Mouse (Mus musculus) hindbrain, embryonic 15.5 days (tissue): ENCODE data around the gene Cttnbp2nl. TPM values are rescaled to one million over a fixed set of nuclear protein-coding genes. Genes with fewer than 3 reads are reported as not detected.

ENCODE experiments used
- ATAC-seq: fragments of 200-750 bp; cut with Nextera tagmentation; 2 replicates; pipeline ENCODE4 v1.8.0; 2017; ENCODE audit warnings: low read depth, moderate number of reproducible peaks, moderate TSS enrichment; ENCODE audit not compliant: low FRiP score
- H3K27ac ChIP-seq: fragments of 300-500 bp; sonication (generic); replicated peaks from 2 replicates; pipeline ENCODE4 v1.5.1; 2015; ENCODE audit warnings: mild to moderate bottlenecking, inconsistent platforms
- H3K27me3 ChIP-seq: fragments of 300-500 bp; sonication (generic); 2 replicates; pipeline ENCODE4 v1.6.1; 2015; ENCODE audit warnings: control low read depth, inconsistent platforms
- H3K36me3 ChIP-seq: fragments of 300-500 bp; sonication (generic); 2 replicates; pipeline ENCODE4 v1.6.1; 2015; ENCODE audit warnings: control low read depth, inconsistent platforms
- H3K4me1 ChIP-seq: fragments of 300-500 bp; sonication (generic); replicated peaks from 2 replicates; pipeline ENCODE4 v1.6.1; 2015; ENCODE audit warnings: control low read depth, inconsistent platforms
- H3K4me2 ChIP-seq: fragments of 300-500 bp; sonication (generic); 2 replicates; pipeline ENCODE4 v1.6.1; 2015; ENCODE audit warnings: moderate library complexity, mild to moderate bottlenecking, inconsistent platforms
- H3K4me3 ChIP-seq: fragments of 300-500 bp; sonication (generic); 2 replicates; pipeline ENCODE4 v1.5.1; 2015; ENCODE audit warnings: mild to moderate bottlenecking, inconsistent platforms
- H3K9ac ChIP-seq: fragments of 300-500 bp; sonication (generic); 2 replicates; pipeline ENCODE4 v1.6.1; 2015; ENCODE audit warnings: inconsistent platforms
- H3K9me3 ChIP-seq: fragments of 300-500 bp; sonication (generic); 2 replicates; pipeline ENCODE4 v1.6.1; 2016; ENCODE audit warnings: control low read depth, inconsistent platforms
- WGBS: fragments of 180-500 bp; shearing (Covaris S2); methylation state at CpG from one replicate; pipeline ENCODE4 v1.1.7; 2015; 5-methylcytosine and 5-hydroxymethylcytosine counted together
- polyA plus RNA-seq: library from polyadenylated mRNA; unstranded; fragments of >200 nt; fragmentation: Nextera tagmentation; extraction: Ambion mirVana; gene quantifications from 2 replicates; pipeline ENCODE4 v1.2.1, GENCODE M21; 2015

Gene Cttnbp2nl
- polyA plus RNA-seq, 1 experiment from 2014 or later = 47.4 TPM

DNA sequence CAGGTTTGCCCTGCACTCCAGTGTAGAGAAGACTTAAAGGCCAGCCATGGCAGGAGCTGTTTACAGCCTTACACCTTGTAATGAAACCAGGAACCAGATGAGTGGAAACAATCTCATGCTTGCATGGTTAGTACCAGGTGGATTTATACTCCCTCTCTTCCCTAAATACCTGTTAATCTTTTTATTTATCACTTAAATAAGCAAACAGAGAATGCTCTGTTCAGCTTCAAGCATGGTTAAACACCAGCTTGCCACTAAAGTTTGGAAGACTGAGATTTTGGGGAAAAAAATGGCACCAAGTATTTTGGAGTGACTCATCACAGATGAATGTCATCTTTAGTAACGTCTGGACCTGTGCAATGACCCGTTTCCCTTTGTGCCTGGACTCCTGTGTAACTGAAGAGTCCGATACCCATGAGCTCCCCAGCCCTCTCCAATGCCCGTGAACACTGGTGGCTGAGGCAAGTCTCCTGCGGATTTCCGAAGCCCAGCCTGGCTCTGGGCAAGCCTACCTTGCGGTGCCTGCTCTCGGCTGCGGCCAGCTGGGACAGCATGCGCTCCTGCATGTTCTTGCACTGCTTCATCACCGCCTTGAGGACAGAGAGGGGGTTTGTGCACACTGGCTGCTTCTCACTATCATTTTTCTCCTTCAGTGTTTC, 42.1 kb downstream of the Cttnbp2nl start:
- H3K27ac ChIP-seq = no peak overlapping the region
- no peaks in the 10 kb centered on the region for H3K9me3 ChIP-seq
- no peak overlapping the region for H3K4me3 ChIP-seq
- H3K9ac ChIP-seq = no peak overlapping the region
- H3K27me3 ChIP-seq = no peaks in the 10 kb centered on the region
- no peaks in the 10 kb centered on the region for H3K4me1 ChIP-seq
- H3K36me3 ChIP-seq = peaks cover 52% of the 10 kb centered on the region
- no peak for ATAC-seq
- H3K4me2 ChIP-seq = no peak overlapping the region
- 92% methylated on average over 11 of the region's 11 CpGs for WGBS

DNA sequence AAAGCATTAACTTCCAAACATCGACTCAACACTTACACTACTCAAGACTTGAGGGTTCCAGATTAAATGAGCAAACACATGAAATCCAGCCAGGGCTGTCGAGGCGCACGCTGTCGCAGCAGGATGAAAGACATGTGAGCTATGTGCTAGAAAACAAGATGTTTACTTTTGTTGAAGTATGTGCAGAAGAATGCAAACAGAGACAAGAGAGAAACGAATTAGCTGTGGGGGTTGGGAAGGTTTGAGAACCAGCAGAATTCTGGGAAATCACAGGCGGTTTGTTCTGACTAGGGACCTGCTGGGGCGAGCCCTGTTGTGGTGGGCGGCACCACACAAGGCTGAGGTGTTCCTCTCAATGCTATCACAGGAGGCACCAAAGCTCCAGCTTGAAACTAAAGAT, 44.9 kb downstream of the Cttnbp2nl start:
- H3K36me3 ChIP-seq = peaks cover 73% of the 10 kb centered on the region
- H3K27me3 ChIP-seq = no peaks in the 10 kb centered on the region
- H3K9me3 ChIP-seq = no peaks in the 10 kb centered on the region
- H3K4me1 ChIP-seq = no peaks in the 10 kb centered on the region
- H3K4me3 ChIP-seq = no peak overlapping the region
- no peak overlapping the region for H3K4me2 ChIP-seq
- no peak overlapping the region for H3K27ac ChIP-seq
- 92% methylated on average over 9 of the region's 9 CpGs for WGBS
- no peak overlapping the region for H3K9ac ChIP-seq
- no peak for ATAC-seq

DNA sequence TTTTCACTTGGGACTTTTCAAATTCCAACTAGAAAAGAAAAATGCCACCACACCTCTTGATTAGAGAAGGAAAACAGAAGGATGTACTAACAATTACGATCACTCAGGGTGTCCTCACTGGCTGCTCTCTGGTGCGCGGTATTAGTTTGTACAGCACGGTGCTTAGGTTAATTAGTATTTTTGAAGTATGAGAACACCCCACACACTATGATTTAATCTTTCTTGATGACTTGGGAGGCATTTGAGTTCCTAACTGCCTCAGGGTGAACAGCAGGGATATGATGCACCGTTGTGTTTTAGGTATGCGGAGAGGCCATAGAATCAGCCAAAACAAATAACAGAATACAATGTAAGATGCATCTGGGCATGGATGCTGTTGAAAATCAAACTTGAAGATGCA, 46.8 kb downstream of the Cttnbp2nl start:
- Histone ChIP-seq H3K4me3 (no peak overlapping the region), H3K9ac (no peak overlapping the region), H3K27ac (no peak overlapping the region), H3K36me3 (peaks cover 75% of the 10 kb centered on the region), H3K9me3 (no peaks in the 10 kb centered on the region), H3K4me2 (no peak overlapping the region), H3K4me1 (no peaks in the 10 kb centered on the region), H3K27me3 (no peaks in the 10 kb centered on the region)
- 83% methylated on average over 6 of the region's 6 CpGs for WGBS
- ATAC-seq = no peak

DNA sequence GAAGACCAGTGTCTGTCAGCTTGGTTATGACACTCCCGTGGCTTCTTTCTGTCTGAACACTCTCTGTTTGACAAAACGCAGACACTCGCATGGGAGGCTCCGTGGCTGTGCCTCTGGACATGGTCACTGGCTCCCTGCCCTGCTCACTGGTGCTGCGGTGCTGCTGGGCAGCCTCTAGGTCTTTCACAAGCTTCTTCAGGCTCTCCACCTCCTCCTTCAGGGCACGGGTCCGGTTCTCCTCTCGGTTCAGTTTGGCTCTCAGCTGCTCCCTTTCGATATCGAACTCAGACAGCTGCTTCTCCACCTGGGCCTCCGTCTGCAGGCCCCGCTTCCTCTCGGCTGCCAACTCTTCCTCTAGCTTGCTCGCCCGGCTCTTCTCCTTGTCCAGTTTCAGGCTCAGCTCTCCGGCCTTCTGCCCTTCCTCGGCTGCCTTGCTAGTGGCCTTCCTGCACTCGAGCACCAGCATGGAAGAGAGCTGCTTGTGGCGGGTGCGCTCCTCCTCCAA, 47.3 kb downstream of the Cttnbp2nl start:
- Histone ChIP-seq H3K9me3 (no peaks in the 10 kb centered on the region), H3K4me1 (no peaks in the 10 kb centered on the region), H3K9ac (no peak overlapping the region), H3K36me3 (peaks cover 70% of the 10 kb centered on the region), H3K4me2 (no peak overlapping the region), H3K27ac (no peak overlapping the region), H3K4me3 (no peak overlapping the region), H3K27me3 (no peaks in the 10 kb centered on the region)
- ATAC-seq = no peak
- WGBS = 93% methylated on average over 20 of the region's 20 CpGs

DNA sequence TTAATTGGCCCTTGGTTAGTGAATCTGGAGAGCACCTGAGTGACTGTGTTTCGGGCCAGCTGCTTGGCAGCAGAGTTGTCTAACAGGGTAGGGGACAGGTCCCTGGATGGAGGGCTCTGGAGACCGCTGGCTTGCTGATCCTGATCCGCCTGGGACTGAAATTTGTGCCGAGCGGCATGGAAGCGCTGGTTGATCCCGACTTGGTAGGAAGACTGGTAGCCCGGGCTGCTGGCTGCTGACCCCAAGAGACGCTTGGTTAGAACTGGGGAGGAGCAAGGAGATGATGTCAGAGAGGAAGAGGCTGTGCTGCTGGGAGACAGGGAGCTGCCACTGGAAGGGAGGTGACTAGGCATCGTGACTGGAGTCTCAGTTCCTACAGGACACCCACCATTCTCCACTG, 47.9 kb downstream of the Cttnbp2nl start:
- Histone ChIP-seq H3K27me3 (no peaks in the 10 kb centered on the region), H3K9me3 (no peaks in the 10 kb centered on the region), H3K9ac (no peak overlapping the region), H3K27ac (no peak overlapping the region), H3K36me3 (peaks cover 64% of the 10 kb centered on the region), H3K4me3 (no peak overlapping the region), H3K4me1 (no peaks in the 10 kb centered on the region), H3K4me2 (no peak overlapping the region)
- ATAC-seq = no peak
- WGBS = 95% methylated on average over 10 of the region's 10 CpGs

DNA sequence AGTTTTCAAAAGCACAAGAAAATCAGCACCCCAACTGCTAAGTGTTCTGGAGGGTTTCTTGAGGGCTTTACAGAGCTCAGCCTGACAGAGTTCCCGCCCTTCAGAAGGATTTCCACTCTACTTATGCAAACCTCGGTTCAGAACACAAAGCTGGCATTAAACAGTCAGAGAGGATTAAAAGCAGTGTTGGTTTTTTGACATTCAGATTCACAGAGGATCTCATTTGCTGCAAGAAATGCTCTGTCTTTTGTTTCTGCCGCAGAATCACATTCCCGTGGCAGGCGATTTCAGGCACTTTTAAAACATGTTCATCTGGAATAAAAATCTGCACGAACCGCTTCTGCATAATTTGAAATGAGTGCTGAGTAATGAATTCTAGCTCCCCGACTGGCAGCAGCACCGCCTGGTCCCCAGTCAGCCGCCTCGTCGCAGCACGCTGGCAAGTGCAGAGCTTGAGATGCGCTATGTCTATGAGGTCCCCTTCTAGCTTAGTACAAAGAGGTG, 48.9 kb downstream of the Cttnbp2nl start:
- Histone ChIP-seq H3K4me3 (no peak overlapping the region), H3K27me3 (no peaks in the 10 kb centered on the region), H3K27ac (no peak overlapping the region), H3K4me1 (no peaks in the 10 kb centered on the region), H3K9ac (no peak overlapping the region), H3K4me2 (no peak overlapping the region), H3K36me3 (peaks cover 55% of the 10 kb centered on the region), H3K9me3 (no peaks in the 10 kb centered on the region)
- ATAC-seq = 0 out of 2 replicates have a peak, but pooled peaks have one; percentile 60
- 67% methylated on average over 14 of the region's 14 CpGs for WGBS

DNA sequence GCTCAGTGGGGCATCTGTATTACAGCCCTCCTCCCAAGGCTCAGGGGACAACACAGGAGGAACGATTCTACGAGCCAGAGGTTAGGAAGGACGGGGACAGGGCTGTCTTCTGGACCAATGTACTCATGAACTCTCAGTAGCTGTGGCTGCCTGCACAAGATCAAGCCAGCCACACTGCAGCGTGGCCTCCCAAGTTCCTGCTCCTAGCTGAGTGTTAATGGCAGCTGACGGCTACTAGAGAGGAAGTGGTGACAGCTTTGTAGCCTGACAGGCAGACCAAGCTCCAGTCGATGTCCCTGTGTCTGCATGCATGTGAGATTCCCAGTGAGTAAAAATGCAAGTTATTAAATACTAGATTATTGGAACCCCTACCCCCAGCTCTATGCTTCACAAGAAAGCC, 51.6 kb downstream of the Cttnbp2nl start:
- H3K4me1 ChIP-seq = 0 out of 2 replicates have a peak, but pooled peaks cover 4% of the 10 kb centered on the region
- no peak overlapping the region for H3K27ac ChIP-seq
- H3K4me3 ChIP-seq = no peak overlapping the region
- H3K4me2 ChIP-seq = no peak overlapping the region
- H3K36me3 ChIP-seq = peaks cover 31% of the 10 kb centered on the region
- H3K9ac ChIP-seq = no peak overlapping the region
- ATAC-seq = no peak
- 59% methylated on average over 6 of the region's 6 CpGs for WGBS
- no peaks in the 10 kb centered on the region for H3K27me3 ChIP-seq
- H3K9me3 ChIP-seq = no peaks in the 10 kb centered on the region

DNA sequence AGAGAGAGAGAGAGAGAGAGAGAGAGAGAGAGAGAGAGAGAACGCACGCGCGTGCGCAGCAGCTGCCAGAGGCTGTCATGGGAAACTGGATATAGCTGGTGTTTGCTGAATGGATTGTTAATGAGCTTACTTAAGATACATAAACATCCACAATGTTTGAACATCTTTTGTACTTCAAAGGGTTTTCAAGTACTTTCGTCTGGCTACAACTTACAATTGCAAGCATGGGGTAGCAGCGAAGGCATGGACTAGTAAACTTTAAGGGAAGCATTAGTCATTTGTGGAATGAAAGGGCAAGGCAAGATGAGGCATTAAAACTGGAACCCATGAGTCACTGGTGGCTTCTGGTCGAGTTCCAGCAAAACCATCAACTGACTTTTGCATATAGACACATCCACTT, 52.4 kb downstream of the Cttnbp2nl start:
- no peak overlapping the region for H3K27ac ChIP-seq
- H3K4me3 ChIP-seq = no peak overlapping the region
- H3K27me3 ChIP-seq = no peaks in the 10 kb centered on the region
- H3K36me3 ChIP-seq = peaks cover 24% of the 10 kb centered on the region
- WGBS = 89% methylated on average over 8 of the region's 8 CpGs
- no peak overlapping the region for H3K4me2 ChIP-seq
- H3K9me3 ChIP-seq = no peaks in the 10 kb centered on the region
- ATAC-seq = no peak
- no peak overlapping the region for H3K9ac ChIP-seq
- 0 out of 2 replicates have a peak, but pooled peaks cover 4% of the 10 kb centered on the region for H3K4me1 ChIP-seq

DNA sequence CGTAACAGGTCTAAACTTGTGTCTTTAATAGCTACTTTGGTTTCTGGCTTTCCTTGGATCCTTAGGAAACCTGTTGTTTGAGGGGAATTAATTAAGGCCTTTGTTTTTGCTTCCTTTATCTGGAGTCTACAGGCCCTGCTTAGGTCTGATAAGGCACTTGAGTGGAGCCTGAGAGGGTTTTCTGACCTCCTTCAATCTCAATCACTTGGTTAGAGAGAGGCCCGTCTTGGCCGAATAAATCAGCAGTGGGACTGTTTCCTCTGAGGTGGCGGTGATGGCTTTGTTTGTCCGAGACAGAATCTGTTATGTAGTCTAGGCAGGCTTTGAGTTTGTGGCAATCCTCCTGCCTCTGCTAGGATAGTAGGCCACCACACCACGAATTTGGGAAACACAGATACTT, 55.4 kb downstream of the Cttnbp2nl start:
- H3K9me3 ChIP-seq = no peaks in the 10 kb centered on the region
- H3K27me3 ChIP-seq = no peaks in the 10 kb centered on the region
- no peak overlapping the region for H3K4me2 ChIP-seq
- no peak overlapping the region for H3K9ac ChIP-seq
- peaks cover 15% of the 10 kb centered on the region for H3K4me1 ChIP-seq
- 50% methylated on average over 6 of the region's 6 CpGs for WGBS
- H3K4me3 ChIP-seq = no peak overlapping the region
- no peak overlapping the region for H3K27ac ChIP-seq
- ATAC-seq = no peak
- H3K36me3 ChIP-seq = peaks cover 3% of the 10 kb centered on the region; the same call in 1 of the 2 replicates

DNA sequence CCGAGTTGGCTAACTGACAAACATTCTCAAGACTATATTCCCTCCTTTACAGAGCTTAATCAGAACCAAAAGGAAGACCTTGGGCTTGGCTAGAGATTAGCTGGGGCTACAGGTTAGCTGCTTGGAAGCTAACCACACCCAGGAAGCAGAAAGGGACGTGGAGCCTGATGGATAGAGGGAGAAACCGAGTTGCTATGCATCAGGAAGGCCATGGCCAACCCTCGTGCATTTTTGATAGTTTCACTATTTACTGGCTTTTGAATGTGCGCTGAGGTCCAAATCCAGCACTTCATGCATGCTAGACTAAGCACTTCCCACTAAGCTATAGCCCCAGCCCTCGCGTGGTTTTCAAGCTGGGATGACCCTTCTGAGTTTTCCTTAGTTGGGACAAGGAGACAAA, 57.2 kb downstream of the Cttnbp2nl start:
- H3K27ac ChIP-seq = no peak overlapping the region
- H3K27me3 ChIP-seq = no peaks in the 10 kb centered on the region
- H3K4me1 ChIP-seq = peaks cover 16% of the 10 kb centered on the region
- no peak for ATAC-seq
- no peak overlapping the region for H3K4me3 ChIP-seq
- no peak overlapping the region for H3K4me2 ChIP-seq
- H3K9me3 ChIP-seq = no peaks in the 10 kb centered on the region
- 90% methylated on average over 7 of the region's 7 CpGs for WGBS
- H3K36me3 ChIP-seq = no peaks in the 10 kb centered on the region
- H3K9ac ChIP-seq = no peak overlapping the region

DNA sequence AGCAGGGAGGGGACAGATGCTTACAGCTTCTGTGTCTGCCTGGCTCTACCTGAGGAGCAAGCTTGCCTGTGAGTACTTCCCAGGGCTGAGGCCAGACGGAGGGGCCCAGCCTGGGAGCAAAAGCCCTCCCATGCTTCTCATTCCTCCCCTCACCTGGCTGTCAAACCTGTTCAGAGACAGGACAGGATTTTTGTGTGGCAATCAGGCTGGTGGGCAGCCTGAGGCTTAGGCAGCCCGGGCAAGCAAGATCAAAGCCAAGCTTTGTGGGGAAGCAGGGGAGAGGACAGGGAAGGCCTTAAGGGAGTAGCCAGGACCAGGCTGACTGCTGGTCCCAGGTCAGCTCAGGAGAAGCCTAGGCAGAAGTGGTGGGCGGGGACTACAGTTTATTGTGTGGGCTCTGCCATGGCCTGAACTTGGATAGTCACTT, 58.5 kb downstream of the Cttnbp2nl start:
- H3K4me2 ChIP-seq = no peak overlapping the region
- H3K36me3 ChIP-seq = no peaks in the 10 kb centered on the region
- ATAC-seq = peak; percentile 35; the same call in 1 of the 2 replicates
- no peak overlapping the region for H3K9ac ChIP-seq
- no peaks in the 10 kb centered on the region for H3K27me3 ChIP-seq
- no peak overlapping the region for H3K4me3 ChIP-seq
- peak overlapping the region; percentile 81 for H3K27ac ChIP-seq
- 52% methylated on average over 3 of the region's 3 CpGs for WGBS
- H3K4me1 ChIP-seq = peaks cover 16% of the 10 kb centered on the region
- H3K9me3 ChIP-seq = no peaks in the 10 kb centered on the region

DNA sequence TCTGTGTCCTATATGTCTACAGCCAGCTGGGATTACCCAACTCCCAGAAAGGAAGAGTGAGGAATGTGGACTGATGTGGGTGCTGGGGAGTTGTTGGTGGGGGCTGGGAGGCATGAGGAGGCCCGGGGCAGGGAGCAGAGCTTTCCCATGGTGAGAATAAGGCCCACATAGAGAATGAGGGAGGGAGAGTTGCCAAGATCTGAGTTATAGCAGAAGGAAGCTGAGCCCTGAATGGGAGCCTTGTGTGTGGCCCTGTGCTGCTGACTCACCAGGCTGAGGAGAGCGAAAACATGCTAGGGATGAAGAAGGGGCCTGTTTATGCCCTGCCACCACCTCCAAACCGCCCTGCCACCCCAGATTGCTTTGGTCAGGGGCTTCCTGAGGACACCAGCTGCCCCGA, 59.1 kb downstream of the Cttnbp2nl start:
- H3K27me3 ChIP-seq = no peaks in the 10 kb centered on the region
- H3K36me3 ChIP-seq = no peaks in the 10 kb centered on the region
- H3K9ac ChIP-seq = no peak overlapping the region
- no peak overlapping the region for H3K4me3 ChIP-seq
- H3K4me2 ChIP-seq = no peak overlapping the region
- peak overlapping the region; percentile 81 for H3K27ac ChIP-seq
- H3K4me1 ChIP-seq = peaks cover 16% of the 10 kb centered on the region
- WGBS = 51% methylated on average over 4 of the region's 4 CpGs
- no peaks in the 10 kb centered on the region for H3K9me3 ChIP-seq
- ATAC-seq = peak; percentile 77
